Mouse (Mus musculus) liver, adult (tissue): ENCODE data around the gene Nop14.

Source experiments
- GATA4 ChIP-seq: IDR thresholded peaks from 2 replicates; pipeline ENCODE4 v1.6.1; 2014; ENCODE audit warnings: mild to moderate bottlenecking, low read length; ENCODE audit not compliant: insufficient replicate concordance

The Nop14 gene

GRCm38 (mm10) chr5:34590059-34590458, 69.9 kb downstream of the Nop14 start:
- no peak for TF ChIP-seq GATA4
